Mouse (Mus musculus): Measurements from ENCODE around the gene Cryba2. TPM values are rescaled to one million over a fixed set of nuclear protein-coding genes. Genes with fewer than 3 reads are reported as not detected.

Cryba2 gene
- polyA plus RNA-seq, 1 experiment from 2014 or later, result not detected

DNA sequence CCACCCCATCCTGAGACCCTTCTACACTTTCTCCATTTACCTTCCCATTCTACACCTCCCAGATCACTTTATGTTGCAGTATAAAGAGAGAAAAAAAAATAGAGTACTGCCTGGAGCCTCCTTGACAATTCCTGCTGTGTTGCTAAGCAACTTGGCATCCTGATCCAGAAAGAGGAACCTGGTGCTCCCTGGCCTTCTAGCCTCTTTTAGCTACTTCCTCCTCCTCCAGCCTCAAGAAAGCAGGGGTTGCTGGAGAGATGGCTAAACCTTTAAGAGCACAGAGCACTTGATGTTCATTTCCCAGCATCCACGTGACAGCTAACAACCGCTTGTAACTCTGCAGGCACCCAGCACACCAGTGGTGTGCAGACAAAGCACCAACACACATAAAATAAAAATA lies 20.7 kb downstream of the Cryba2 start:
- H3K27me3 ChIP-seq (ENCODE audit: control insufficient read depth, insufficient read depth, low read length), result no peaks in the 10 kb centered on the region
- no peak overlapping the region for H3K4me3 ChIP-seq (ENCODE audit: low read depth, low read length)
- H3K9me3 ChIP-seq (ENCODE audit: control insufficient read depth, low read length), result no peaks in the 10 kb centered on the region
- H3K4me2 ChIP-seq (ENCODE audit: low read depth, severe bottlenecking), result no peak overlapping the region
- H3K36me3 ChIP-seq (ENCODE audit: control insufficient read depth, insufficient read depth, low read length), result no peaks in the 10 kb centered on the region
- no peak overlapping the region for H3K9ac ChIP-seq (ENCODE audit: low read length)
- H3K4me1 ChIP-seq (ENCODE audit: control insufficient read depth, insufficient read depth, low read length), result no peaks in the 10 kb centered on the region
- WGBS, result 70% methylated on average over 2 of the region's 2 CpGs
- ATAC-seq (ENCODE audit: insufficient number of reproducible peaks, low FRiP score, low TSS enrichment, low read depth) (no peak), DNase-seq (ENCODE audit: low spot score) (no peak)
- H3K27ac ChIP-seq (replicated peaks; ENCODE audit: low read depth, low read length), result no peak overlapping the region

DNA sequence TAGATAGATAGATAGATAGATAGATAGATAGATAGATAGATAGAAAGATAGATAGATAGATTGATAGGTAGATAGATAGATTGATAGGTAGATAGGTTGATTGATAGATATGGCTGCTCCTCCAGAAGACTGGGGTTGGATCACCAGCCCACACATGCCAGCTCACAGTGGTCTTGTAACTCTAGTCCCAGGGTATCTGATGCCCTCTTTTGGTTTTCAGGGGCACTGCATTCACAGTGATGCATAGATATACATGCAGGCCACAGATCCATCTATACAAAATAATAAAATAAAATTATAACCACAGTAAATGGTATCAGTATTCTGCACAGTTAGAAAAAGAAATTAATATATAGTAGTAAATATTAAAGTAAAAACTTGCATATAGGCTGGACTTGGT lies 31.2 kb downstream of the Cryba2 start:
- no peaks in the 10 kb centered on the region for H3K4me1 ChIP-seq (ENCODE audit: control insufficient read depth, insufficient read depth, low read length)
- H3K9me3 ChIP-seq (ENCODE audit: control insufficient read depth, low read length), result no peaks in the 10 kb centered on the region
- no peak overlapping the region for H3K9ac ChIP-seq (ENCODE audit: low read length)
- H3K4me3 ChIP-seq (ENCODE audit: low read depth, low read length), result no peak overlapping the region
- no peak overlapping the region for H3K4me2 ChIP-seq (ENCODE audit: low read depth, severe bottlenecking)
- H3K27ac ChIP-seq (replicated peaks; ENCODE audit: low read depth, low read length), result no peak overlapping the region
- DNase-seq (ENCODE audit: low spot score) (no peak), ATAC-seq (ENCODE audit: insufficient number of reproducible peaks, low FRiP score, low TSS enrichment, low read depth) (no peak)
- peaks cover 31% of the 10 kb centered on the region for H3K27me3 ChIP-seq (ENCODE audit: control insufficient read depth, insufficient read depth, low read length)
- H3K36me3 ChIP-seq (ENCODE audit: control insufficient read depth, insufficient read depth, low read length), result no peaks in the 10 kb centered on the region

DNA sequence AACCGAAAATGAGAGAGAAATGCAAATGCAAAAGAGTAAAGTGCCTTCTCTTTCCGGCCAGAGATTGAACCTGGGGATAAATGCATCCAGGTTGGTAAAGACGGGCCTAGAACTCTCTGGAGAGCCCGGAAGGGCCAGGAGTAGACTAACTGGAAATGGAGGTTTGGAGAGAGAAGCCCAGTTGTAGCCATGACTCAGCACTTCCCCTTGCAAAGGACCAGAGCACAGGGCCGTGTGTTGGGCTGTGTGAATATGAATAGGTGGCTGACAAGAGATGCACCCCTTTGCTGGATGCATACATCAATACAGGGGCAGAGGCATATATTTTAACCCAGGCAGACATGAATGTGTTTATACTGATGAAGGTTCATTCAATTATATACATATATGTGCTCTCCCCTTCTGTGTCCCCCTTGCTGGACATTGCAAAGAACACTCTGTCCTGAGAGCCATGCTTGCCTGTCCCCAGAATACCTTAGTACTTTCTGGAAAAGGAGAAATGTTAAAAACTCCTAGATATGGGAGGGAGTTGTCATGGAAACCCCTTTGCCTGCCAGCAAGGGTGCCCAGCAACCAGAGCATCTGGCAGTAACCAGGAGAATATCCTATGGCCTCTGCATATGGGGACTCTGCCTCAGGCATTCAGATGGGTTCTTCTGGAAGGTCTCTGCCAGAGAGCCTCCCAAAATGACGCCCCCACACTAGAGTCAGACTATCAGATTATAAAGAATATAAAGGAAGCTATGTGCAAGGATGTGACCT lies 33.5 kb downstream of the Cryba2 start:
- Histone ChIP-seq H3K36me3 (ENCODE audit: control insufficient read depth, insufficient read depth, low read length) (no peaks in the 10 kb centered on the region), H3K9ac (ENCODE audit: low read length) (no peak overlapping the region), H3K4me3 (ENCODE audit: low read depth, low read length) (no peak overlapping the region), H3K9me3 (ENCODE audit: control insufficient read depth, low read length) (no peaks in the 10 kb centered on the region), H3K27me3 (ENCODE audit: control insufficient read depth, insufficient read depth, low read length) (peaks cover 51% of the 10 kb centered on the region), H3K4me1 (ENCODE audit: control insufficient read depth, insufficient read depth, low read length) (peaks cover 8% of the 10 kb centered on the region), H3K27ac (replicated peaks; ENCODE audit: low read depth, low read length) (no peak overlapping the region), H3K4me2 (ENCODE audit: low read depth, severe bottlenecking) (no peak overlapping the region)
- ATAC-seq (ENCODE audit: insufficient number of reproducible peaks, low FRiP score, low TSS enrichment, low read depth) (no peak), DNase-seq (ENCODE audit: low spot score) (no peak)
- WGBS, result 45% methylated on average over 6 of the region's 6 CpGs

DNA sequence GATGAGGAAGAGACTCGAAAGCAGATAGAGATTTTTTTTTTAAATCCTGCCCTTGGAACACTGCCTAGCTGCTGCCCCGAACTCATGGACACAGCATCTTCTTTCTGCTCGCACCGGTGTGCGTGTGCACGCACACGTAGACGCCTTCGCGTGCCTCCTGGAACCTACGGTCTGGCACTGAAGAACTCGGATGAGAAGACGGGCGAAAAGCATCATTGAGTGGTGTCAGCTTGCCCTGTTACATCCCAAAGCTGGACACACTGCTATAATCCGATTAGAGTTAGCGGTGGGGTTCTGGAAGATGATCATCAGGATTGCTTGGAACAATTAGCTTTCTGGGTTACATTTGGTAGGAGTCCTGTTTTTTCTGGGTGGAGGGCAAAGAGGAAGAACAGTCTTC lies 34.1 kb downstream of the Cryba2 start:
- no peaks in the 10 kb centered on the region for H3K36me3 ChIP-seq (ENCODE audit: control insufficient read depth, insufficient read depth, low read length)
- peak overlapping the region; percentile 38; the same call in 1 of the 2 replicates for H3K4me2 ChIP-seq (ENCODE audit: low read depth, severe bottlenecking)
- no peak overlapping the region for H3K9ac ChIP-seq (ENCODE audit: low read length)
- ATAC-seq (ENCODE audit: insufficient number of reproducible peaks, low FRiP score, low TSS enrichment, low read depth) (no peak), DNase-seq (ENCODE audit: low spot score) (no peak)
- no peak overlapping the region for H3K27ac ChIP-seq (replicated peaks; ENCODE audit: low read depth, low read length)
- WGBS, result 7% methylated on average over 16 of the region's 16 CpGs
- H3K27me3 ChIP-seq (ENCODE audit: control insufficient read depth, insufficient read depth, low read length), result peaks cover 57% of the 10 kb centered on the region
- peaks cover 11% of the 10 kb centered on the region for H3K4me1 ChIP-seq (ENCODE audit: control insufficient read depth, insufficient read depth, low read length)
- no peak overlapping the region for H3K4me3 ChIP-seq (ENCODE audit: low read depth, low read length)
- H3K9me3 ChIP-seq (ENCODE audit: control insufficient read depth, low read length), result no peaks in the 10 kb centered on the region

DNA sequence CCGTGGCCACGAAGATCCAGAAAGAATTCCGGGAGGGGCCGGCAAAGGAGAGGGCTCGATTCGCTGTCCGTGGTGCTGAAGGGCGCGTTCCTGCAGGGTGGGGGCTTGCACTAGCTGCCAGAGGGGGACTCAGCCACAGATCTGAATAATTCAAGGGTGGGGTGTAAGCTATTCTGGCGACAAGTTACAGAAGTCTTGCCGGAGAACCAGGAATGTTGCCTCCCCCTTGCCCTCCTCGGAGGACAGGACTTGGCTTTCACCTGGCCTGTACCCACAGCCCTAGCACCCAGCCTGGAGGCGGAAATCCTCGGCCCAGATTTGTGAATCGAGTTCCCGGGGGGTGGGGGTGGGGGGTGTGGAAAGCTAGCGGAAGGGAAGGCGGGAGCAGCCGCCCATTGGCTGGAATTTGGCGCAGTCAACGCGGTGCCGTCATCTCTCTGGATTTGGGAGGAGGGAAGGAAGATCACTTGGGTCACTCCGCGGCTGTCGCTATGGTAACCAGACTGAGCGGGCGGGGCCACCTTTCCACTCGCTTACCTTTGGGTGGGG lies 34.7 kb downstream of the Cryba2 start:
- WGBS, result under 1% methylated on average over 29 of the region's 29 CpGs

DNA sequence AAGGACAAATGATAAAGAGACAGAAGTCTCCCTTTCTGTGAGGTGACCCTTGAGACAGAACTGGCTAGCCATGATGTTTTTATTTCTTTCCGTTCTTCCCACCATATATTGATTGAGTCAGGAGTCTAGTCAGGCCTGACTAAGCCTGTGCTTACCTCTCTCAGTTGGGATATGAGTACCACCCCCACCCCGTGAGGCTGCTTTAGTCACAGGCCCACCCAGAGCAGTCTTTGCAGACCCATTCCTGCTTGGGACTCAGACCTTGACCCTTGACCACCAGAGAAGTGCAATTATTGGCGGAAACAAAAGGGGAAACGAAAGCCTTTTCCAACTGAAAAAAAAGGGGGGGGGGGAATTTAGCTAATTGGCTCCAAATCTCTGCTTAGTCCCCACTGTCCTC lies 35.3 kb downstream of the Cryba2 start:
- no peaks in the 10 kb centered on the region for H3K36me3 ChIP-seq (ENCODE audit: control insufficient read depth, insufficient read depth, low read length)
- peaks cover 11% of the 10 kb centered on the region for H3K4me1 ChIP-seq (ENCODE audit: control insufficient read depth, insufficient read depth, low read length)
- H3K27me3 ChIP-seq (ENCODE audit: control insufficient read depth, insufficient read depth, low read length), result peaks cover 62% of the 10 kb centered on the region
- H3K4me2 ChIP-seq (ENCODE audit: low read depth, severe bottlenecking), result peak overlapping the region; percentile 38; the same call in 1 of the 2 replicates
- ATAC-seq (ENCODE audit: insufficient number of reproducible peaks, low FRiP score, low TSS enrichment, low read depth), result no peak
- no peaks in the 10 kb centered on the region for H3K9me3 ChIP-seq (ENCODE audit: control insufficient read depth, low read length)
- 8% methylated on average over 4 of the region's 4 CpGs for WGBS
- DNase-seq (ENCODE audit: low spot score), result no peak
- H3K9ac ChIP-seq (ENCODE audit: low read length), result no peak overlapping the region
- H3K4me3 ChIP-seq (ENCODE audit: low read depth, low read length), result no peak overlapping the region
- no peak overlapping the region for H3K27ac ChIP-seq (replicated peaks; ENCODE audit: low read depth, low read length)

More for the DNA sequence above, 34.7 kb downstream of the Cryba2 start:
- Histone ChIP-seq H3K27ac (replicated peaks; ENCODE audit: low read depth, low read length) (no peak overlapping the region), H3K4me3 (ENCODE audit: low read depth, low read length) (peak overlapping the region; percentile 15; the same call in 1 of the 2 replicates), H3K9me3 (ENCODE audit: control insufficient read depth, low read length) (no peaks in the 10 kb centered on the region), H3K4me1 (ENCODE audit: control insufficient read depth, insufficient read depth, low read length) (peaks cover 11% of the 10 kb centered on the region), H3K36me3 (ENCODE audit: control insufficient read depth, insufficient read depth, low read length) (no peaks in the 10 kb centered on the region), H3K9ac (ENCODE audit: low read length) (no peak overlapping the region), H3K27me3 (ENCODE audit: control insufficient read depth, insufficient read depth, low read length) (peaks cover 60% of the 10 kb centered on the region), H3K4me2 (ENCODE audit: low read depth, severe bottlenecking) (peak overlapping the region; percentile 38)
- peak; percentile 76 for DNase-seq (ENCODE audit: low spot score)
- no peak for ATAC-seq (ENCODE audit: insufficient number of reproducible peaks, low FRiP score, low TSS enrichment, low read depth)

DNA sequence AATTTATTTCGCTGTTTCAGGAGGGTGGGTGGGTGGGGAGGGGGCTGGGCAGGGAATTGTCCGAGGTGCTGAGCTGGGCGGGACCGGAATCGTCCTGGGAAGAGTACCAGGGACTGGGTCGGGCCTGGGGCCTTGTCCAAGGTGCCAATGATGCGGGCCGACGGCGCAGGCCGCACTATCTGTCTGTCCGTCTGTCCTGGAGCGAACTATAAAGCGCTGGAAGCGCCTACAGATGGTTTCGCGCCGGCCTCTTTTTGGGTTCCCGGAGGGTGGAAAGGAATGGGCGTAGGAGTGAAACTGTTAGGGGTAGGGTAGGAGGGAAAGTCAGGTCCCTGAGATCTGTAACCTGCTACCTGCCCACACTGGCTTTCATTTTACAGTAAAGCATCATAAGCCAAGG lies 35.7 kb downstream of the Cryba2 start:
- no peak overlapping the region for H3K9ac ChIP-seq (ENCODE audit: low read length)
- no peaks in the 10 kb centered on the region for H3K36me3 ChIP-seq (ENCODE audit: control insufficient read depth, insufficient read depth, low read length)
- no peak for ATAC-seq (ENCODE audit: insufficient number of reproducible peaks, low FRiP score, low TSS enrichment, low read depth)
- H3K27me3 ChIP-seq (ENCODE audit: control insufficient read depth, insufficient read depth, low read length), result peaks cover 66% of the 10 kb centered on the region
- H3K27ac ChIP-seq (replicated peaks; ENCODE audit: low read depth, low read length), result no peak overlapping the region
- 3% methylated on average over 20 of the region's 20 CpGs for WGBS
- H3K4me1 ChIP-seq (ENCODE audit: control insufficient read depth, insufficient read depth, low read length), result peaks cover 11% of the 10 kb centered on the region
- H3K4me2 ChIP-seq (ENCODE audit: low read depth, severe bottlenecking), result no peak overlapping the region
- no peak for DNase-seq (ENCODE audit: low spot score)
- H3K4me3 ChIP-seq (ENCODE audit: low read depth, low read length), result no peak overlapping the region
- H3K9me3 ChIP-seq (ENCODE audit: control insufficient read depth, low read length), result no peaks in the 10 kb centered on the region

DNA sequence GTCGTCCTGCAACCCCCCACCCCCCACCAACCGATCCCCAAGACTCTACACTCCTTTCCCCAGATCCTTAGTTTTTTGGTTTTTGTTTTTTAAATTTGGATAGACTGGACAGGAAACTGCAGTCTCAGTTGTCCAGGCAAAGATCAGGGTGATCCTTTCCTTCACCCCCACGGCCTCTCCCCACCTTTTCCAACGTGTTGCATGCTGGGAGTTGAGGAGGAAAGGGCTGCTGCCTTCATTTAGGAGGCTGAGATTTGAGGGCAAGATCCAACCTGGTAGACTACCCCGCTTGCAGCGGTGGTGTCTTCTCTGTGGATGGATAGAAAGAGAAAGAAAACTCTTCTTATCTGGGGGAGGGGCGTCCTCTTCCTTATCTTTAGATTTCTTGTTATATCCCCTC lies 36.2 kb downstream of the Cryba2 start:
- 0% methylated on average over 7 of the region's 7 CpGs for WGBS

DNA sequence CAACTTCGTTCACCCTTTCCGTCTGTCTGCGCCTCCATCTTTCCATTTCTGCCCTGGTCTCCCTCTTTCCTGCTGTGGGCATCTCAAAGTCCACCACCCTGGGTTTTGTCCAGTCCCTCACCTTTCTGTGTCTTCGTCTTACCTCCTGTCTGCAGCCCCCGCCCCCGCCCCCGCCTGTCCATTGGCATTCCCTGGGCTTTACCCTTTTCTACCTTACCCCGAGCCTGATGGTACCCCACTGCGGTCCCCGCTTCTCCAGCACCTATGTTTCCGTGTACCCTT lies 36.6 kb downstream of the Cryba2 start:
- Histone ChIP-seq H3K4me1 (ENCODE audit: control insufficient read depth, insufficient read depth, low read length) (peaks cover 11% of the 10 kb centered on the region), H3K9ac (ENCODE audit: low read length) (no peak overlapping the region)

More for the DNA sequence above, 36.2 kb downstream of the Cryba2 start:
- Histone ChIP-seq H3K9me3 (ENCODE audit: control insufficient read depth, low read length) (no peaks in the 10 kb centered on the region), H3K4me1 (ENCODE audit: control insufficient read depth, insufficient read depth, low read length) (peaks cover 11% of the 10 kb centered on the region), H3K27me3 (ENCODE audit: control insufficient read depth, insufficient read depth, low read length) (peaks cover 67% of the 10 kb centered on the region), H3K36me3 (ENCODE audit: control insufficient read depth, insufficient read depth, low read length) (no peaks in the 10 kb centered on the region), H3K27ac (replicated peaks; ENCODE audit: low read depth, low read length) (no peak overlapping the region), H3K9ac (ENCODE audit: low read length) (no peak overlapping the region), H3K4me2 (ENCODE audit: low read depth, severe bottlenecking) (no peak overlapping the region), H3K4me3 (ENCODE audit: low read depth, low read length) (no peak overlapping the region)
- ATAC-seq (ENCODE audit: insufficient number of reproducible peaks, low FRiP score, low TSS enrichment, low read depth) (no peak), DNase-seq (ENCODE audit: low spot score) (no peak)

More for the DNA sequence above, 36.6 kb downstream of the Cryba2 start:
- WGBS, result 4% methylated on average over 11 of the region's 11 CpGs
- Histone ChIP-seq H3K27ac (replicated peaks; ENCODE audit: low read depth, low read length) (no peak overlapping the region), H3K27me3 (ENCODE audit: control insufficient read depth, insufficient read depth, low read length) (peaks cover 71% of the 10 kb centered on the region), H3K4me2 (ENCODE audit: low read depth, severe bottlenecking) (no peak overlapping the region), H3K9me3 (ENCODE audit: control insufficient read depth, low read length) (no peaks in the 10 kb centered on the region), H3K36me3 (ENCODE audit: control insufficient read depth, insufficient read depth, low read length) (no peaks in the 10 kb centered on the region), H3K4me3 (ENCODE audit: low read depth, low read length) (peak overlapping the region; percentile 47; the same call in 1 of the 2 replicates)
- no peak for DNase-seq (ENCODE audit: low spot score)
- no peak for ATAC-seq (ENCODE audit: insufficient number of reproducible peaks, low FRiP score, low TSS enrichment, low read depth)

Measured in limb, embryonic 11.5 days (tissue).